Comparison of ENCODE assay signal across 8 mouse cellular contexts in the genomic region with DNA sequence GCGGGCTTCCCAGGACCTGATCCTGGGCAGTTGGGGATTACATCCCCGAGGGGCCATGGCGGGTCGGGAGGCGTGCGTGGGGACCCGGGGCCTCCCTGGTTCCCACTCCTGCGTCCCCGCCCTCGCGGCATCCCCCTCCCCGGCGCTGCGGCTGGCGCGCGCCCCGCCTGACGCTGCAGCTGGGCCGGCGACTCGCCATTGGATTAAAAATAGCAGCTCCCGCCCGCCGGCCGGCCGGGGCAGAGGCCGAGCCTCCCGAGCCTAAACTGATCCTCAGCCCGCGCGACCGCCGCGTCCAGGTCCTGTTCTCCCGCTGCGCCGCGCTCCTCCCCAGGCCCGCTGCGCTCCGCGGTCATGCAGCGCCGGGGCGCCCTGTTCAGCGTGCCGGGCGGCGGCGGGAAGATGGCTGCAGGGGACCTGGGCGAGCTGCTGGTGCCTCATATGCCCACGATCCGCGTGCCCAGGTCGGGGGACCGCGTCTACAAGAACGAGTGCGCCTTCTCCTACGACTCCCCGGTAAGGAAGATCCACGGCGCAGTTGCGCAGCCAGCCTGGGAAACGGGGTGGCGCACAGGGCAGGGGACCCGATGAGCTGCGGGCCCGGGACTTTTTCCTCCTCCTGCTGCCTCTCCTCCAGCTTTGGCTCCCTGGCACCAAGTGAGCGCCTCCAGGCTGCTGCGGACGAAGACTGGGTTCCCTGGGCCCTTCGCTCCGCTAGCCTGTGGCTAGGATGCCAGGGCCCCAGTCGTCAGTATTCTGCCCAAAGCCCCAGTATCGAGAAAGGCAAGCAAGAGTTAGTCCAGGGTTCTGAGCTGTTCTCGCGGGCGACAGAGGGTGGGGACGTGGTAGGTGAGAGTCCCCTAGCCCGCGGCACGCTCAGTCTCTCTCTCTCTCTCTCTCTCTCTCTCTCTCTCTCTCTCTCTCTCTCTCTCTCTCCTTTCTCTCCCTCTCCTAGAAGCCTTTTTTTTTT. TPM values are rescaled to one million over a fixed set of nuclear protein-coding genes. Genes with fewer than 3 reads are reported as not detected.
A peak's percentile ranks its signal among the peaks of the same experiment; 100 is the strongest.
DNase-seq lines count a peak whose midpoint lies in the region; ATAC-seq and TF ChIP-seq lines count a peak whose summit lies in the region.

Gene Usp13 (plus strand): TSS at position 190 of the 970 bp plus-strand sequence.

- peaks cover 42% of the 10 kb centered on the region for H3K27me3 ChIP-seq in Patski
- no peaks in the 10 kb centered on the region for H3K27me3 ChIP-seq in hindbrain, embryonic 12.5 days

- under 1% methylated on average over 84 of the region's 84 CpGs for WGBS in hindbrain, embryonic 12.5 days

- H3K36me3 ChIP-seq in hindbrain, embryonic 12.5 days = no peaks in the 10 kb centered on the region

- peak within 1 kb of the TSS; percentile 82 for H3K4me3 ChIP-seq in hindbrain, embryonic 12.5 days

- peak within 1 kb of the TSS; percentile 72 for H3K4me2 ChIP-seq in hindbrain, embryonic 12.5 days (replicated peaks)

- CTCF ChIA-PET in Patski (lab: Charles Lee) = no interaction called here

- in situ Hi-C loops in Patski (cut with MboI; ENCODE audit: low pct_unique_long_range_greater_than_20kb) = no loop called here

- POLR2A ChIA-PET in Patski (lab: Charles Lee) = interaction anchor here (0.6 kb wide), 1 partner anchor 26 kb away, joined by 3 read pairs; no protein-coding TSS in a partner anchor

- DNase-seq in Patski (ENCODE audit: low read depth, low spot score) = no peak
- peak; percentile 80 to 83 for DNase-seq in cerebellum, postnatal 10 days
- DNase-seq in frontal cortex, postnatal 14 days (ENCODE audit: low spot score in 2 of 2) = peak; percentile 32 to 57
- peak; percentile 68 to 70 for DNase-seq in layer of hippocampus, postnatal 36 days
- peak; percentile 78 for DNase-seq in lung, postnatal 10 days
- peak; percentile 68 for DNase-seq in right cerebral cortex, adult 18-20 months

- ATAC-seq in Patski = peak; percentile 48
- peak; percentile 85 for ATAC-seq in hindbrain, embryonic 12.5 days (ENCODE audit: low FRiP score)
- no peak for ATAC-seq in erythroid progenitor cell, adult 5-6 weeks (replicated peaks; ENCODE audit: low FRiP score, poor library complexity, severe bottlenecking)

- H3K27ac ChIP-seq in hindbrain, embryonic 12.5 days = peak within 1 kb of the TSS; percentile 91

- H3K9me3 ChIP-seq in hindbrain, embryonic 12.5 days (replicated peaks) = no peaks in the 10 kb centered on the region

- peaks cover 5% of the 10 kb centered on the region; the same call in 1 of the 2 replicates for H3K4me1 ChIP-seq in hindbrain, embryonic 12.5 days

- peak within 1 kb of the TSS; percentile 89 for H3K9ac ChIP-seq in hindbrain, embryonic 12.5 days

- no peak for TF ChIP-seq CTCF in Patski (IDR thresholded peaks at IDR 0.05)

RNA-seq across cellular contexts. Expression of gene Usp13, which starts in this region (rescaled TPM):
- polyA plus RNA-seq in Patski (2021) = 0.10 TPM
- 7.7 and 8.0 TPM in 2 replicates for polyA plus RNA-seq in hindbrain, embryonic 12.5 days (2016; fragmentation: Nextera tagmentation; extraction: Ambion mirVana)
- total RNA-seq in layer of hippocampus, postnatal 36 days (2021) = 10 to 100 TPM; 17.7 to 21.3 TPM
- not detected in 2 replicates for total RNA-seq in erythroid progenitor cell, adult 5-6 weeks (2015; ENCODE audit: low replicate concordance)
- not detected in 2 replicates for total RNA-seq in erythroid progenitor cell, adult 5-6 weeks (2017; ENCODE audit: low replicate concordance)

Comparison
In these comparisons a context has a peak if more than half of its experiments do, and no peak if none do; other contexts are left out.
1. RNA of gene Usp13 (total RNA-seq): 17.7 to 21.3 TPM in layer of hippocampus, postnatal 36 days; not detected in erythroid progenitor cell, adult 5-6 weeks; every median in the first group is over 10 times any median in the second.
2. Peak in ATAC-seq in Patski; RNA of the gene not detected or under 1 TPM.